Mouse (Mus musculus): ENCODE results near the gene Ppp1r14a. TPM values are rescaled to one million over a fixed set of nuclear protein-coding genes. Genes with fewer than 3 reads are reported as not detected.
A peak's percentile ranks its signal among the peaks of the same experiment; 100 is the strongest.

Ppp1r14a gene
- total RNA-seq (2021), result 10 to 100 TPM; 16.8 to 18.3 TPM
- long read RNA-seq, experiment 1, partial matches to known transcripts, result 0 of 5 reads
- long read RNA-seq, experiment 1, other reads (novel, unspliced or antisense), result 1 of 5 reads
- long read RNA-seq, experiment 2, partial matches to known transcripts, result 1 of 3 reads
- long read RNA-seq, experiment 2, other reads (novel, unspliced or antisense), result 0 of 3 reads

- peak in 1 of 2 experiments; percentile 59 for DNase-seq (ENCODE audit: low spot score in 2 of 2)
These were observed at the start of gene Ppp1r14a for GRCm38 (mm10) chr7:29288942-29289638. Gene Ppp1r14a (plus strand): TSS chr7:29289308.

GRCm38 (mm10) chr7:29244732-29245416 is 44.2 kb upstream of the Ppp1r14a start:
- DNase-seq (ENCODE audit: low spot score in 2 of 2), result peak in 1 of 2 experiments; percentile 18

- DNase-seq (ENCODE audit: low spot score in 2 of 2), result no peak
These were observed 43.1 kb upstream of the Ppp1r14a start for GRCm38 (mm10) chr7:29246015-29246414.

GRCm38 (mm10) chr7:29246619-29247313 is 42.3 kb upstream of the Ppp1r14a start:
- DNase-seq (ENCODE audit: low spot score in 2 of 2), result no peak

GRCm38 (mm10) chr7:29247314-29247700 is 41.8 kb upstream of the Ppp1r14a start:
- peak; percentile 71 to 82 for DNase-seq (ENCODE audit: low spot score in 2 of 2)

GRCm38 (mm10) chr7:29247706-29248105 is 41.4 kb upstream of the Ppp1r14a start:
- DNase-seq (ENCODE audit: low spot score in 2 of 2), result no peak

GRCm38 (mm10) chr7:29248261-29248841 is 40.8 kb upstream of the Ppp1r14a start, which contains the start of gene 2200002D01Rik:
Gene 2200002D01Rik (minus strand): TSS chr7:29248466.
- no peak for DNase-seq (ENCODE audit: low spot score in 2 of 2)

GRCm38 (mm10) chr7:29251166-29251565 is 37.9 kb upstream of the Ppp1r14a start:
- no peak for DNase-seq (ENCODE audit: low spot score in 2 of 2)

GRCm38 (mm10) chr7:29253842-29254241 is 35.3 kb upstream of the Ppp1r14a start:
- no peak for DNase-seq (ENCODE audit: low spot score in 2 of 2)

- DNase-seq (ENCODE audit: low spot score in 2 of 2), result no peak
These were observed 33.2 kb upstream of the Ppp1r14a start for GRCm38 (mm10) chr7:29255875-29256274.

GRCm38 (mm10) chr7:29257368-29257767 is 31.7 kb upstream of the Ppp1r14a start:
- no peak for DNase-seq (ENCODE audit: low spot score in 2 of 2)

- no peak for DNase-seq (ENCODE audit: low spot score in 2 of 2)
These were observed 29.1 kb upstream of the Ppp1r14a start for GRCm38 (mm10) chr7:29259781-29260730.

GRCm38 (mm10) chr7:29262151-29262550 is 27.0 kb upstream of the Ppp1r14a start:
- no peak for DNase-seq (ENCODE audit: low spot score in 2 of 2)

GRCm38 (mm10) chr7:29263831-29264230 is 25.3 kb upstream of the Ppp1r14a start:
- no peak for DNase-seq (ENCODE audit: low spot score in 2 of 2)

GRCm38 (mm10) chr7:29265636-29266035 is 23.5 kb upstream of the Ppp1r14a start:
- DNase-seq (ENCODE audit: low spot score in 2 of 2), result no peak

- DNase-seq (ENCODE audit: low spot score in 2 of 2), result no peak
These were observed 22.2 kb upstream of the Ppp1r14a start for GRCm38 (mm10) chr7:29266931-29267330.

- no peak for DNase-seq (ENCODE audit: low spot score in 2 of 2)
These were observed 18.7 kb upstream of the Ppp1r14a start for GRCm38 (mm10) chr7:29270445-29270844.

GRCm38 (mm10) chr7:29271687-29272465 is 17.2 kb upstream of the Ppp1r14a start:
- peak in 1 of 2 experiments; percentile 36 for DNase-seq (ENCODE audit: low spot score in 2 of 2)

GRCm38 (mm10) chr7:29276715-29277114 is 12.4 kb upstream of the Ppp1r14a start:
- no peak for DNase-seq (ENCODE audit: low spot score in 2 of 2)
